Mouse (Mus musculus): ENCODE results near the gene Gm3336. TPM values are rescaled to one million over a fixed set of nuclear protein-coding genes. Genes with fewer than 3 reads are reported as not detected.

Gene Gm3336
- total RNA-seq, 4 experiments from 2014 or later: not detected

DNA sequence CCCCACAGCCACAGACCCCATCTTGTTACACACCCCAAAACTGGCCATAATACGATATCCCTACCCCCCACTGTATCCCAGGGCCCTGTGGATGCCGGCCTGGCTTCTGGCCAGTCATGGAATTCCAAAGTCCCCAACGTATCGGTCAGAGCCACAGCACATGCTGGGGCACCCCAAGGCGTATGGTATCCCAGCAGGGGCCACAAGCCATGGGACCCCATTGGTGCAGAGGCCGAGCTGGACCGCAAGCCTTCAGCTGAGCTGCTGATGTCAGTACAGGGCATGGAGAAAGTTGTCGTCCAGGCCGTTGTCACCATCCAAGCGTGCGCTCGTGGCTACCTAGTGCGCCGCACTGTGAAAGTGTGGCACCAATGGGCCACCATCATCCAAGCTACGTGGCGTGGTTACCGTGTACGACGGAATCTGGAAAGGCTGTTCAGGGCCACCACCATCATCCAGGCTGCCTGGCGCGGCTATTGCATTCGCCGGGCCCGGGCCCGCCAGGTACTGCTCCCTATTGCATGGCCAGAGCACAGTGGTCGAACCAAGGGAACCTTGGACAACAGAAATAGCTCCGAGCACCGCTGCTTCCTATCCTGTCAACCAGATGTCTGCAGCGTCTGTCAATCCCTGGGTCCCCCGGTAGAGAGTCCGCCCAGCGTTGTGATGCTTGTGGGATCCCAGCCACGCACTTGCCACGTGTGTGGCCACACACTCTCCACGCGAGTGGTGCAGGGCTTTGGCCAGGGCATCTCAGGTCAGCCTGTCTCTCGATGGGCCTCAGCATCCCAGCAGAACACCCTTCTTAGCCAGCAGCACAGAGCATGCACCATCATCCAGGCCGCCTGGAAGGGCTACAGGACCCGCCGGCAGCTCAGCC lies 1.6 kb upstream of the Gm3336 start:
- no peak for DNase-seq (ENCODE audit: low spot score)

GRCm38 (mm10) chr8:70719796-70720270 lies 1.5 kb downstream of the Gm3336 start:
- DNase-seq (ENCODE audit: low spot score): no peak

DNA sequence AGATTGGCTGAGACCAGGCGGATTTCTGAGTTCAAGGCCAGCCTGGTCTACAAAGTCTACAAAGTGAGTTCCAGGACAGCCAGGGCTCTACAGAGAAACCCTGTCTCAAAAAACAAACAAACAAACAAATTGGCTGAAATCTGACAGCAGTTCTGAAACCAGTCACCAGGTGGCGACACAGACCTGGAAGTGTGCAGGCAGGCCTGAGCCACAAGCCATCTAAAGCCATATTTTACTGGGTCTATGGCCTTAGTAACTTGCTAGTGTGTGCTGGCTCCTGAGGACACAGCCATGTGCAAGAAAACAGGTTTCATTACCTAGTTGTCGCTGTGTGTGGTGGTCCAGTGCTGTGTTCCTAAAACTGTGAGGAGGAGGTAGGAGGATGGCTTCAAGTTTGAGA lies 2.4 kb downstream of the Gm3336 start:
- DNase-seq (ENCODE audit: low spot score): peak; percentile 86

DNA sequence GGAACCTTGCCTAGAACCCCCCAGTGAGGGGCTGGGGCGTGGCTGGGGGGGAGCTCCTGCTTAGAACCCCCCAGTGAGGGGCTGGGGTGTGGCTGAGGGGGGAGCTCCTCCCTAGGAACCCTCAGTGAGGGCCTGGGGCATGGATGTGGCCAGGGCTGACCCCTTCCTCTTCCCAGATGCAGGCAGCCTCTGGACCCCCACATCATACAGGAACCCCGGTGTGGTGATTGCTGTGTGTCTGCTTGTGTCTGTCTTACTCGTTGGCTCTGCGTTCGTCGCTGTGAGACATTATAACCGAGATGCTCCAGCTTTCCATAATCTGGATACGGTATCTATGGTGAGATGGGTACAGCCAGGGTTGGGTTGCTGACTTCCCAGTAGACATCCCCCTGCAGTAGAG lies 3.3 kb downstream of the Gm3336 start:
- no peak for DNase-seq (ENCODE audit: low spot score)

DNA sequence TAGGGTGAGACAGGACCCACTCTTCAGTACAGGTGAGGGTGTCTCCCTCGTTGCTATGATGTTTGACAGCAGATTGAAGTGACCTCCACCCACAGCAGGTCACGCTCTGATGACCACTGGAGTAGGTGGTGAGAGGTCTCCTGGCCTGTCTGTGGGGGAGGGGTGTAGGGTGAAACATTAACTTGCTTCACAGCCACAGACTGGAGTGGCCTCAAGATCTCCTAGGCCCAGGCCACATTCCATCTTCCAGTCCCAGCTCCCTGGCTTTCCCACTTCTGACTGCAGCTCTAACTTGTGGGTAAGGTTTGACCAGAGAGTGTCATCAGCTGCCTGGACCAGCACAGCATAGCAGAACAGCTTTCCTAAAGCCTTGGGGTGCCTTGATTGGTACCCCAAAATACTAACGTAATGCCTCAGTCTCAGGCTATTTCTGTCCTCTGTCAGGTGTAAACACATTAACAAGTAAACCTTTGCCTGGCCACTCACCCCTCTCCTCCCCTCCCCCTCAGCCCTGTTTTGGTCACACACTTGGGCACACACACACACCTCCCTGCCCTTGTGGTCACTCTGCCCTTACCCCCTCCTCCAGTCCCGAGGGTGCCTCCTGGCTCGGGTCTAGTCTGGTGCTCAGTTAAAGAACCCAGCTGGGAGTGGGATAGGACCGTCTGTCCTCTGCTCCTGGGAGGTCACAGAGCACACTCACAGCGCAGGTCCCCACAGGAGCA lies 5.3 kb downstream of the Gm3336 start, which contains the start of gene Pde4c:
TSS of gene Pde4c (plus strand) at position 235 of the 725 bp plus-strand sequence.
- no peak for DNase-seq (ENCODE audit: low spot score)

DNA sequence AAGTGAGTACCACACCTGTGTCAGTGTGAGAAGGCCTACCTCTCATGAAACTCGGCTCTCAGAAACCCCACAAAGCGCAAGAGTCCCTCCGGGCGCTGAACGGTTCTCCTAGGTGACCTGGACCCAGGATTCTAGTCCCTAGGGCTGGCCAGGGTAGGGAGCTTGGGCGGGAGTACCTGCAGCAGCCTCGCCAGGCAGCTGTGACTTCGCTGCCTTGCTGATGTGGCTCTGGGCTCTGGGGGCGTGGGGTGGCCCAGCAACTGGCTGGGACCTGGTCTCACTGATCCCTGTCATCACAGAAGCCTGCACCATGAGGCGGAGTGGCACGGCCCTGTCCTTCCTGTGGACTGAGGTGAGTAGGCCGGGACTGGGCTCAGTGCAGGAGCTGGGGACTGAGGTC lies 5.9 kb downstream of the Gm3336 start:
- DNase-seq (ENCODE audit: low spot score): no peak

DNA sequence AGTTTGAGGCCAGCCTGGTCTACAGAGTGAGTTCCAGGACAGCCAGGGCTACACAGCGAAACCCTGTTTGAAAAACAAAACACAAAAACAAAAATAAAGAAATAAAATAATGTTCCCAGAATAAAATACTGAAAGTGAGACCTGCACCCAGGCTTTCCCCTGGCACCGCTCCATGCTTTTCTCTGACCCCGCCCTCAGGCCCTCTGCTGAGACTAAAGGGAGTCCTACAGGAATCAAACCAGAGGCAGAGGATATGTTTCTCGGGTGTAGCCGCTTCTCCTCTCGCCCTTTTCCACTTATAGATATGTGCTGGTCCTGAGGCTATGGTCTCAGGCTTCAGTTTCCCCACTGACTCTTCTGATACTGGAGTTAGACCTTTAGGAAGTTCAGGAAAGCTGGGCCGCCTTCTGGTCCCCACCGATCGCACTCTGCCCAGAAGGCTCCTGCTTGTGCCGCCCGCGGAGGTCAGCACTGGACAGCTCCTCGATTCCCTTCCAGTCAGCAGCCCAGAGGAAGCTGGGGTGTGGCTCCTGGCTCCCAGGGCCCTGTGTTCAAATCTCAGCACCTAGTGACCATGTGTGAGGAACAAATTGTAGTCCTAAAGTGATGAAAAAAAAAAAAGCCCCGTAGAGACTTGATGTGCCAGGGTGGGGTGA lies 7.6 kb downstream of the Gm3336 start:
- no peak for DNase-seq (ENCODE audit: low spot score)

GRCm38 (mm10) chr8:70726721-70727120 lies 8.4 kb downstream of the Gm3336 start:
- DNase-seq (ENCODE audit: low spot score): no peak

GRCm38 (mm10) chr8:70729808-70730475 lies 11.6 kb downstream of the Gm3336 start:
- no peak for DNase-seq (ENCODE audit: low spot score)

DNA sequence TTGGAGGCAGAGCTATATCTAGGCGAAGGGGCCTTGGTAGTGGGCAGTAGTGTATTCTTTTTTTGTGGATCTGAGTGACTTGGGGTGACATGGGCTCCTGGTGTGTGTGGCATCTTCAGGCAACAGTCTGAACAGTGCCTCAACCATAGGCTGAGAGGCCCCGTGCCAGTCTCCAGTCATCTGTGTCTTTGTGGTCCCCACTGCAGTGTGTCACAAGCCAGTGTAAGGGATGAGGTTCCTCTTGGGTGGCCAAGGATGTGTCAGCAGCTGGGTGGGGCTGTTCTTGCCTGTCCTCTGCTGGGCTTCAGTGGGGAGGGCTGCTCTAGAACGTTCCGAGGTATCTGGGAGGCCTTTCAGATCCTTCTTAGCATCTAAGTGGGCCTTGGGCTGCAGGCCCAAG lies 12.6 kb downstream of the Gm3336 start:
- DNase-seq (ENCODE audit: low spot score): no peak

GRCm38 (mm10) chr8:70737705-70738104 lies 19.4 kb downstream of the Gm3336 start:
- no peak for DNase-seq (ENCODE audit: low spot score)

DNA sequence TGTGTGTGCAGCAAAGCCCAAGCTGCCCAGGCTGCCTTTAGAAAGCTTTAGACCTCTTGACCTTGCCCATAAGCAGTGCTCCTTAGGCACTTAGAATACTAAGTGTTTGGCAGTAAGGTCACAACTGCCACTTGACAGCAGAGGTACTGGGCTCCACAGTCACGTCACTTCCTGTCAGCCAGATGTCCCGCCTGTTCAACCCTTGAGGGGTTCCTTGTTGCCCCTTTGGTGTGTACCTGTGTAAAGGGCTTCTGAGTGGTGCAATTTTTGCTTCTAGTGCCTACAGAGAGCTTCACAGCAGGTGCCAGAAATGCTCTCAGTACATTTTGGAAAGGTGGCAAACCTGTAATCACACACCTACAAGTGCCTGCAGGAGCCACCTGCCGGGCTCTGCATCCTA lies 19.9 kb downstream of the Gm3336 start:
- DNase-seq (ENCODE audit: low spot score): no peak

GRCm38 (mm10) chr8:70741661-70742060 lies 23.3 kb downstream of the Gm3336 start:
- DNase-seq (ENCODE audit: low spot score): no peak

DNA sequence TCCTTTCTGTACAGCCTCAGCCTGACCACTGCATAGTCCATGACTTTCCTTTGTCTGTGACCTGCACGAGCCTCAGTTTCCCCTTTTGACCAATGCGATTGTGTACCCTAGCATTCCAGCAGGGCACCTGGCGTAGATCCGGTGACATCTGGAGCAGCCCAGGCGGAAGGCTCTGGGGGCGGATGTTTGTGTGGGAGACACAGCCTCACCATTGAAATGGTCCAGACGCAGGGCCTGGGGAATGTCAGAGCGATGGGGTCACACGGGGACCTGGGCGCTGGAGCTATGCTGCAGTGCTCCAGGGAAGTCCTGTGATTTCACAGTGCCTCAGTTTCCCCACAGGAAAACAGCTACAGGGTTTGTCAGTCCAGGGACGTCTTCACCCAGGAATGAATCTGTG lies 23.8 kb downstream of the Gm3336 start:
- no peak for DNase-seq (ENCODE audit: low spot score)

GRCm38 (mm10) chr8:70742981-70743655 lies 24.8 kb downstream of the Gm3336 start:
- no peak for DNase-seq (ENCODE audit: low spot score)

DNA sequence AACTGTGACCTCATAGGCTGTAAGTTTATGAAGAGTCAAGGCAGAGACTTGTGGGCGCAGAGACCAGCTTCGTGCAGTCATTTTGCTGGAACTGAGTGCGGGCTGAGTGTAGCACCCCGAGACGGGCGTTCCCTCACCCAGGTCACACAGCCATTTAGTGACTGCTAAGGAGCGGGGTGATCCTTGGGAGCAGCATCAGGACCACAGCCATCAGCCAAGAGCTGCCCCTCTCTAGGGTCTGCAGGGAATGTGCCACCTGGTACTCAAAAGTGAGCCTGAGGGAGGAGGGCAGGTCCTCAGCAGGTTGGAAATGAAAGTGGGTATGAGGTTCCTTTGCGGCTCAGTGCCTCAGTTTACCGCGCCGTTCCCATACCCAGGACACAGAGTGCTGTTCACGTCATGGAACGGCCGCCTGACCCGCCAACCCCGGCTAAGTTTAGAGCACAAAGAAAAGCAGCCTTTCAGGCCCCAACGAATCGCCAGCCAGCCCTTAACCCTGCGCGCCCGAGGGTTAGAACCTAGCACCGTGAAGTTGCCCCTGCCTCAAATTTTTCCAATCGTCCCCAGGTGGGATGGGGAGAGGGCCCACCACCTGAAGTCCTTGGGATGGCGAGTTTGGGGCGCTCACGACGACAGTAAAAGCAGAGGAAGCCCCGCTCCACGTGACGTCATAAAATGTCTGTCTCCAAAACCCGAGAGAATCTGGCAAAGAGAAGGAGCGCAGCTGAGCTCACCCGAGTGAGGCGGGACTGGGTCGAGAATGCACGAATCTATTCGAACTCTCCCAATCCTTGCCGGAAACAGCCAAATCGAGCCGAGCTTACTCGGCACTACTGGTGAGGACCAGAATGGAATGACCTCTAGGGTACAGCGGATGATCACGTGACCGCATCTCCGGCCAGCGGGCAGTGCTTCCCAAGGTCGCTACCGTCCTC lies 25.6 kb downstream of the Gm3336 start:
- peak; percentile 83 for DNase-seq (ENCODE audit: low spot score)

- DNase-seq (ENCODE audit: low spot score): no peak
Measured at GRCm38 (mm10) chr8:70744806-70745205, 26.5 kb downstream of the Gm3336 start.

- DNase-seq (ENCODE audit: low spot score): no peak
Measured at GRCm38 (mm10) chr8:70745691-70746220, 27.4 kb downstream of the Gm3336 start.

DNA sequence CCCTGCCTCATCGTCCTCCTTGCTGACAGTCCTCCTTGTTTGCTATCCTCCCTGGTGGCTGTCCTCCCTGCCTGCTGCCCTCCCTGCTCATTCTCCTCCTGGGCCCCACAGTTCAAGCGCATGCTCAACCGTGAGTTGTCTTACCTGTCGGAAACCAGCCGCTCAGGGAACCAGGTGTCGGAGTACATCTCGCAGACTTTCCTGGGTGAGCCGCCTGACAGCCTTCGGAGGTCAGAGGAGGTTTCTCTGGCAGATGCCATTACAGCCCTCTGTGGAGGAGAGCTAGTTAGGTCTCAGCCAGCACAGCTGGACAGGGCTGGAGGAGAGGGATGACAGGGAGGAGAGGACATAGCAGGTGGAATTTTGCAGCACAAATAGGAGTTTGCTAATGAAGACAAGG lies 28.3 kb downstream of the Gm3336 start:
- no peak for DNase-seq (ENCODE audit: low spot score)

Measured in heart, adult 8-10 months (tissue).